Comparison of ENCODE assay signal across 8 mouse cellular contexts in the genomic region with DNA sequence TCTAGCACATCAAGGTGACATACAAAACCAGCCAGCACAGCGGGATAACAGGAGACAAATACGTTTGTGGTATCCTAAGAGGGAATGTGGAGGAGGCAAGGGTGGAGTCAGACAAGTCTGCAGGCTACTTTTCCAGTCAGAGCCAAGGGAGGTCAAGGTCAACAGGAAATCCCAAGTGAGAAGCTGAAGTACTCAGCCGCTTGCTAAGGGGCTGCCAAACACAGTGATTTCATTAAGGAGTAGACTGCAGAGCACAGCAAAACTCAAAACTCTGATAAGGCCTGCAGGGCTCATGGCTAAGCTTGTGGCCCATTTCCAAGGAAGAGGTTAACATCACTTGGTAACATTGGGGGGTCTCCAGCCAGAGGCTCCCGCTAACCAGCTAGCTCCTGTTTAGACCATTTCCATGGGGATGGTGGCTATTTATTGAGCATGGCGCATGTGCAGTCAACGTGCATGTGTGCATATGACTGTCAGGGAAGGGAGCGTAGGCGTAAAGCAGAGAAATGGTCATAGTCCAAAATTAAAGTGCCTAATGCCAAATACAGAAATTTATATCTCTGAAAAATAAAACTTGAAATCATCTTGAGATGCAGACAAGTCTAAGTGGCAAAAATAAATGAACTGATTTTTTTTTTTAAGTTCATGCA.
DNase-seq lines count a peak whose midpoint lies in the region.

No protein-coding gene starts in this region.

- DNase-seq in adrenal gland, postnatal 10 days = peak; percentile 60
- DNase-seq in adrenal gland, postnatal 4 days (ENCODE audit: low spot score in 2 of 2) = no peak
- peak; percentile 30 to 34 for DNase-seq in right cerebral cortex, adult 2 months (ENCODE audit: low spot score in 2 of 2)
- no peak for DNase-seq in right cerebral cortex, postnatal 25 days
- peak; percentile 9 to 37 for DNase-seq in kidney, postnatal 36 days
- peak; percentile 41 for DNase-seq in telencephalon, adult 2 months (ENCODE audit: low read depth, low spot score)
- no peak for DNase-seq in cerebellum, postnatal 14 days
- DNase-seq in layer of hippocampus, postnatal 36 days = no peak

Comparison
In these comparisons a context has a peak if more than half of its experiments do, and no peak if none do; other contexts are left out.
1. DNase-seq: peak in adrenal gland, postnatal 10 days (single experiment), right cerebral cortex, adult 2 months (2 of 2), kidney, postnatal 36 days (2 of 2) and telencephalon, adult 2 months (single experiment); none in adrenal gland, postnatal 4 days (0 of 2), right cerebral cortex, postnatal 25 days (single experiment), cerebellum, postnatal 14 days (0 of 2) and layer of hippocampus, postnatal 36 days (0 of 2).